Mouse (Mus musculus) forelimb bud, embryonic 11.5 days (tissue): Measurements from ENCODE around the gene Cwc22.
A peak's percentile ranks its signal among the peaks of the same experiment; 100 is the strongest.

Source experiments
- DNase-seq: peaks from one replicate; pipeline ENCODE4 v3.0.0-alpha.2; 2012; ENCODE audit warnings: low read depth, low spot score

Cwc22 gene

DNA sequence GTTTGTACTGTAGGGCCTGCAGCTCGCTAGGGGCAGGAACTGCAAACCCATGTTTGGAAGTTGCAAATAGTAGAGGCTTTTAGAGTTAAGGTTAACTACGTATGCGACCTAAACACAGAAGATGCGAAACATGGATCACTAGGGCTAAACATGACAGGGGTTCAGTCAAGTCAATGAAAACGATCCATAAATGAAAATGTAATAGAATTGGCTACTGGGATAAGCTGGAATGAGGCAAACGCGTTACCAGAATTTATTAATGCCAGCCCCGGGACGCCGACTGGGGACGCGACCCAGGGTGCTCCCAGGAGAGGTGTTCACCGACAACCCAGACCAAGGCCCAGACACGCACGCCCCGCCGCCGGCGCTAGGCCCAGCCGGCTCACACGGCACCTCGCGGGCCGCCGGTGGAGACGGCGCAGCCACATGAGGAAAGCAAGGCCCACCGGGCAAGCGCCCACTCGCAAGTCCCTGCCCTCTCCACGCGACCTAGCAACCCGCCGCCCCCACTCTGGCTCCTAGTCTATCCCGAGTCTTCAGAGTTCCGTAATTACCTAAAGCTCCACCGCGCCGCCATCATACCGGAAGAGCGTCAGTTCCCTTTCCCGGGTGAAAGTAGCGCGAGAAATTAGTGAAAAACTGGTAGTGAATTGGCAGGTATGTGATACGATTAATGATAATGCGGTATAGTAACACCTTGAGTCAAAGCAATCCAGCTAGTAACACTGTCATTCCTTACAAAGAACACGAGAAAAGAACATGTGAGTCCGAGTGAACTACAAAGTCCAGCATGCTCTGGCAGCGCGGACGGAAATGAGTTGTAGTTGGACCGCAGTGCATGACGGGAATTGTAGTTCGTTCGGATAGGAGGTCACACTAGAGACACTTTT is at the start of gene Cwc22:
Gene Cwc22, minus strand, starts transcription at position 780 of the 890 bp plus-strand sequence.
- peak; percentile 100 for DNase-seq

GRCm38 (mm10) chr2:77993727-77994401 is 47.7 kb upstream of the Cwc22 start:
- DNase-seq, result no peak

DNA sequence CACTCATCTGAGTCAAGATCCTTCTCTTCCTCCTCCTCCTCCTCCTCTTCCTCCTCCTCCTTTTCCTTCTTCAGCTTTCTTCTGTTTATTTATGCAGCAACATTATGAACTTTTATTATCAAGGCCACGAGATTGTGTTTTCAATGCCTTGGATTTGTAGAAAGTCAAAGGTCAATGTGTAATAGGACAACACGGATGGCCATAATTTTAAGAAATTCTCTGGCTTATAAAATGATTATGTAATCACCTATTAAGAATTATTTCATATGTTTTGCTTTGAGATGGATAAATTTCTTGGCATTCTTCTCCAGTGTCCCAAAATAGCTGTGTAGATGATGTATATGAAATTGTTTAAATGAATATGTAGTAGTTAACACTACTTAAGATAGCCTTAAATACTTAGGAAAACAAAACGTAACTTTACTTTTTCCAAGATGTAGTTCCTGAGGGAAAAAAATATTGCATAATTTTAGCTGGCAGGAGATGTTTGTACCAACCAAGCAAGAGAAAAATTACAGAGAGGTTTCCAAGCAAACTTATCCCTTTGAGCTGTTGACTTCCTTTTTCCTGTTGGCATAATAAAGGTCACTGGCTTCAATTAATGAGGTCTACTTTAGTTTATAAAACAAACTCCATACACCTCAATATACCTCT is 46.9 kb upstream of the Cwc22 start:
- DNase-seq, result no peak

- DNase-seq, result no peak
Measured at GRCm38 (mm10) chr2:77990820-77991219, 44.6 kb upstream of the Cwc22 start.

DNA sequence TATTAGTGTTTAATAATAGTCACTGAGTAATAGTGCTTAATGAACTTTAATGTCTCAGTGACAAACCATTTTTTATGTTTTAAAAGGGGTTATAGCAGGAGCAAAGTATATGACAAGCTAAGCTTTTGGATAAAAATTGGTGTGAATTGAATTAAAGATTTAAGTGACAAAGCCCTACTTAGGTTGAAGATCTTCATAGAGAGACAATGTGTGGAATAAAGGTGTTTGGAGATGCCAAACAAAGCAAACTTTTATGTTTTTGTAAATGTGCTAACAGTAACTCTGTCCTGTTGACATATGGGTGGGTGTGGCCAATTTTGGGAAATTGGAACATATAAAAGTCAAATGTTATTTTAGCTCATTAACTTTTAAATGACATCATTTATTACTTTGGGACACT is 43.9 kb upstream of the Cwc22 start:
- DNase-seq, result no peak

GRCm38 (mm10) chr2:77989390-77989789 is 43.2 kb upstream of the Cwc22 start:
- DNase-seq, result no peak

- DNase-seq, result no peak
Measured at GRCm38 (mm10) chr2:77985991-77986730, 40.0 kb upstream of the Cwc22 start.

- no peak for DNase-seq
Measured at GRCm38 (mm10) chr2:77984209-77984608, 38.0 kb upstream of the Cwc22 start.

DNA sequence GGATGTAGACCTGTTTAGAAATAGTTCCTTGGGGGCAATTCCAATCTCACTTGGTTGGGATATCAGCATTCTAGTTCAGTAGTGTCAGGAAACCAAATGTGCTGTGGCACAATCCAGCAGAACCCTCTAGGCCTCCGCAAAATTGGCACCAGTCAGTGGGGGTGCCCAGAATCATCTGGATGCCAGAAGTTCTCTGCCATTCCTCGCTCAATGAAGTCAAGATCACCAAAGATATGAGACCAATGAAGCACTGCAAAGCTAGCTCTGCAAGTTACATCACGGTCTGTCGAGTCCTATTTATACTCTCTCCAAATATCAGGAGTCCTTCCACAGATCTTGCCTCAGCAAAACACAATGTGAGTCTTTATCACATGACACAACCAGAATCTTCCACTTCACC is 35.7 kb upstream of the Cwc22 start:
- DNase-seq, result no peak

GRCm38 (mm10) chr2:77980696-77981095 is 34.5 kb upstream of the Cwc22 start:
- no peak for DNase-seq

- DNase-seq, result no peak
Measured at GRCm38 (mm10) chr2:77979519-77979918, 33.3 kb upstream of the Cwc22 start.

- no peak for DNase-seq
Measured at GRCm38 (mm10) chr2:77979081-77979480, 32.9 kb upstream of the Cwc22 start.

DNA sequence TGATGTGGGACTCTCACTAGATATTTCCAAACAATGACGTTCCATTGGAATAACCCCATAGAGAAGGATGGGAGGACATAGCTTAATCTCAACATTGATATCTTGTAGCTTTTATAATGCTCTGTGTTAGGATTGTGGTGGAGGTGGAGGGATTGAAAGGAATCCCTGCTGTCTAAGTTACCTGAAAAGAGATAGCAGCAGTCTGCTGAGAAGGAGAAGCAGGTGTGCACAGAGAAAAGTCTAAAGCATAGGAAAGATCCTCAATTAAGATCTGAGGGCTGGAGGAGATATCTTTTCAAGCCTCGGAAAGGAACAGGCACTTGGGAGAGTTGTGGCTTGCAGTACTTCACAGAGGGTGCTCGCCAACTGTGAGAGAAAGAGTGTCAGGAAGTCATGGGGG is 32.1 kb upstream of the Cwc22 start:
- DNase-seq, result no peak

- DNase-seq, result no peak
Measured at GRCm38 (mm10) chr2:77976321-77976920, 30.2 kb upstream of the Cwc22 start.

- peak; percentile 91 for DNase-seq
Measured at GRCm38 (mm10) chr2:77975606-77976005, 29.4 kb upstream of the Cwc22 start.

DNA sequence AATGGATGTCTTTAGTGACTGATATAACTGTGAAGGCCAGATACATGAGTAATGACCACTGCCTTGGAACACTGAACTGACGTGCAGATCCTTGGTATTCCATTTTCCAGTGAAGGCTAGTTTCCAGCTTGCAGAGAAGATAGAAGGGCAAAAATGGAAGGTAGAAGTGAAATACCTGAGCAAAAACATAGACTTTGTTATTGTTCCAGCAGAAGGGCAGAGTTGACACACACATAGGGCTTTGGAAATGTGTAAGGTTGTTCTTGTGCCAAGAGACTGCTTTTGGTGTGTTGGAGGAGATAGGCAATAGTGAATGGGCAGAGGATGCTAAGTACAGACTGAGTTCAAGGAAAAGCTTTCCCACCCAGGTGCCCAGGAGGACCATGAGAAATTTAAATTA is 28.8 kb upstream of the Cwc22 start:
- no peak for DNase-seq

GRCm38 (mm10) chr2:77974366-77974765 is 28.2 kb upstream of the Cwc22 start:
- DNase-seq, result no peak

DNA sequence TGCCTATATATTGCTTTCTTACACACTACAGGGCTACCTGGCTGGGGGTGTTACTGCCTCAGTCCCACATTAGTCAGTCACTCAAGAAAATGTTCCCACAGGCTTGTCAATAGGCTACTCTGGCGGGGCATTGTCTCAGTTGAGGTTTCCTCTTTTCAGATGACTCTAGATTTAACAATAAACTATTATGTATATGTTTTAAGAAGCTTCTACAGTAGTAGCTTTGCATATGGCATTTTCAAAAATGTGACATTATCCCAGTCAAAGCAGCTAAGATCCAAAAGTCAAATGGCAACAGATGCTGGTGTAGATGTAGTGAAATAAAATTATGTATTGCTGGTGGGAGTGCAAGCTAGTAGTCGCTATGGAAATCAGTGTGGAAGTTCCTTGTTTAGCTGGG is 27.1 kb upstream of the Cwc22 start:
- no peak for DNase-seq

DNA sequence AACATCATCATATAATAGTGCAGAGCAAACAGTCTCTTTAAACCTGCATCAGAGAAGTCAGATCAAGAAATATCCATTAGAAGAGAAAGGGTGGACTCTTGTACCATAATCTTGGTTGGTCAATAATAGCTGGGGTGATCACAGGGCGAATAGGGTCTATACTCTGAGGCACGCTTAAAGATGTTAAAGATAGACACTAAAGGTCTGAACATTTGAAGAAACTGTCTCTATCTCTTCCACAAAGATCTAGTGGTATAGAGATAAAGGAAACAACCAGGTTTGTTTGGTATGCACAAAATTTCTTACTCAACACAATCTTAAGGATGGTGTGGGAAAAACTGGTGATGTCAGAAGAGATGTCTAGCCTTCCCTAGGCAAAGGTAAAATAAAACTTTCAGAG is 26.4 kb upstream of the Cwc22 start:
- DNase-seq, result no peak

DNA sequence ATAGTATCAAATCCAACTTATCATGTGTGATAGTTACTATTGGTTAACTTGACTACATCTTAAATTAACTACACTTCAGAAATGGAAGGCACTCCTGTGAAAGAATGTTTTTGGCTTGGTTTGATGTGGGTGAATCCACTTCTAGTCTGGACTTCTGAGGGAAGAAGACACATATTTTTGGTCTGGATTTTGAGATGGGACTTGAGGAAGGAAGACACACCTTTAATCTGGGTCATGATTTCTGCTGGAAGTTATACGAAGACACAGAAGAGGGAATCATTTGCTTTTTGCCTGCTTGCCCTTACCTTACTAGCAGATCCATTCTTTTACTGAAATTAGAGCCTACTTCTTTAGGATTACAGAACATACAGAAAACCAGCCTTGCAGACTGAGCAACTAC is 25.7 kb upstream of the Cwc22 start:
- DNase-seq, result no peak

- no peak for DNase-seq
Measured at GRCm38 (mm10) chr2:77971361-77971760, 25.2 kb upstream of the Cwc22 start.
